Mouse (Mus musculus): ENCODE results near the gene Ubl3.

GRCm38 (mm10) chr5:148495991-148496390, 56.6 kb downstream of the Ubl3 start:
- TF ChIP-seq CTCF (IDR thresholded peaks at IDR 0.05; ENCODE audit: borderline replicate concordance, extremely low read depth, insufficient read depth, insufficient read length) (no peak), POLR2A (IDR thresholded peaks at IDR 0.05; ENCODE audit: borderline replicate concordance, extremely low read depth, insufficient read depth, insufficient read length, poor library complexity, severe bottlenecking) (no peak)
